Mouse (Mus musculus) gastrocnemius, postnatal 36 days (tissue): ENCODE measurements around the gene Faf1. TPM values are rescaled to one million over a fixed set of nuclear protein-coding genes. Genes with fewer than 3 reads are reported as not detected.
A peak's percentile ranks its signal among the peaks of the same experiment; 100 is the strongest.
"Not testable (repeated sequence)": the region's sequence is repeated elsewhere in the genome, so short reads cannot be mapped to it uniquely, and the experiment has no call there.

ENCODE experiments used
- DNase-seq, 2 experiments: peaks; one replicate each; pipeline ENCODE4 v3.0.0; 2022
- intact Hi-C: fragments of 180-260 bp; cut with DNase I; formaldehyde crosslinking; loops from one replicate; pipeline ENCODE4 v1.15.1; 2025
- total RNA-seq, 2 experiments: library from RNA; stranded (reverse); gene quantifications; 2 replicates each; pipeline ENCODE4 v1.2.3; 2021

Gene Faf1
- total RNA-seq, 2 experiments from 2014 or later: 32.3 to 35.6 TPM

GRCm38 (mm10) chr4:109665101-109665981 is 11.0 kb upstream of the Faf1 start:
- DNase-seq: peak; percentile 50 to 59
- intact Hi-C loops: no loop called here

- peak; percentile 57 to 64 for DNase-seq
- intact Hi-C loops: loop anchor here (1.0 kb wide), 1 partner anchor 10 kb away; the partner anchor contains the start of gene Faf1
These were observed 10.4 kb upstream of the Faf1 start for GRCm38 (mm10) chr4:109665982-109666460.

- intact Hi-C loops: loop anchor here (1.0 kb wide), 1 partner anchor 10 kb away; the partner anchor contains the start of gene Faf1
- DNase-seq: peak; percentile 83 to 91
These were observed 9.7 kb upstream of the Faf1 start, which contains the start of gene Cdkn2c for GRCm38 (mm10) chr4:109666461-109667269. TSS of gene Cdkn2c (minus strand) at chr4:109667189.

- intact Hi-C loops: no loop called here
- DNase-seq: no peak
These were observed 8.9 kb upstream of the Faf1 start for GRCm38 (mm10) chr4:109667518-109667917.

- intact Hi-C loops: no loop called here
- DNase-seq: no peak
These were observed 6.2 kb upstream of the Faf1 start for GRCm38 (mm10) chr4:109670213-109670612.

- intact Hi-C loops: no loop called here
These were observed 4.4 kb upstream of the Faf1 start for GRCm38 (mm10) chr4:109671941-109672340.

GRCm38 (mm10) chr4:109674097-109674496 is 2.3 kb upstream of the Faf1 start:
- intact Hi-C loops: no loop called here
- no peak for DNase-seq

More at GRCm38 (mm10) chr4:109671941-109672340, 4.4 kb upstream of the Faf1 start:
- no peak for DNase-seq

GRCm38 (mm10) chr4:109677221-109677620 is 833 bp downstream of the Faf1 start:
- DNase-seq: no peak
- intact Hi-C loops: no loop called here

GRCm38 (mm10) chr4:109683561-109683960 is 7.2 kb downstream of the Faf1 start:
- DNase-seq: no peak
- intact Hi-C loops: no loop called here

GRCm38 (mm10) chr4:109692674-109693073 is 16.3 kb downstream of the Faf1 start:
- intact Hi-C loops: no loop called here
- DNase-seq: no peak

GRCm38 (mm10) chr4:109700727-109701126 is 24.3 kb downstream of the Faf1 start:
- intact Hi-C loops: loop anchor here (5.0 kb wide), 2 partner anchors 123 to 193 kb away; no protein-coding TSS in a partner anchor
- DNase-seq: not testable (repeated sequence)

- intact Hi-C loops: loop anchor here (5.0 kb wide), 2 partner anchors 126 to 196 kb away; no protein-coding TSS in a partner anchor
- no peak for DNase-seq
These were observed 27.2 kb downstream of the Faf1 start for GRCm38 (mm10) chr4:109703568-109703967.

- DNase-seq: no peak
- intact Hi-C loops: no loop called here
These were observed 29.0 kb downstream of the Faf1 start for GRCm38 (mm10) chr4:109705349-109705748.

GRCm38 (mm10) chr4:109719281-109719680 is 42.9 kb downstream of the Faf1 start:
- intact Hi-C loops: no loop called here
- DNase-seq: no peak

- no peak for DNase-seq
- intact Hi-C loops: loop anchor here (5.0 kb wide), 2 partner anchors 152 to 222 kb away; no protein-coding TSS in a partner anchor
These were observed 52.9 kb downstream of the Faf1 start for GRCm38 (mm10) chr4:109729281-109729680.

GRCm38 (mm10) chr4:109735754-109736153 is 59.4 kb downstream of the Faf1 start:
- DNase-seq: peak; percentile 32
- intact Hi-C loops: no loop called here

GRCm38 (mm10) chr4:109743984-109744383 is 67.6 kb downstream of the Faf1 start:
- intact Hi-C loops: no loop called here
- DNase-seq: no peak

- DNase-seq: no peak
- intact Hi-C loops: loop anchor here (5.0 kb wide), 1 partner anchor 263 kb away; no protein-coding TSS in a partner anchor
These were observed 82.6 kb downstream of the Faf1 start for GRCm38 (mm10) chr4:109759031-109759430.

GRCm38 (mm10) chr4:109759901-109760300 is 83.5 kb downstream of the Faf1 start:
- DNase-seq: no peak
- intact Hi-C loops: loop anchor here (5.0 kb wide), 1 partner anchor 262 kb away; no protein-coding TSS in a partner anchor

GRCm38 (mm10) chr4:109760501-109760900 is 84.1 kb downstream of the Faf1 start:
- DNase-seq: no peak
- intact Hi-C loops: no loop called here
